Mouse (Mus musculus) forebrain, embryonic 12.5 days (tissue): Measurements from ENCODE around the gene Tmem80. TPM values are rescaled to one million over a fixed set of nuclear protein-coding genes. Genes with fewer than 3 reads are reported as not detected.

ENCODE experiments used
- ATAC-seq: fragments of 200-750 bp; cut with Nextera tagmentation; 2 replicates; pipeline ENCODE4 v1.8.0; 2017; ENCODE audit warnings: moderate TSS enrichment; ENCODE audit not compliant: low FRiP score
- H3K27ac ChIP-seq: fragments of 300-500 bp; sonication (generic); 2 replicates; pipeline ENCODE4 v1.5.1; 2016; ENCODE audit warnings: mild to moderate bottlenecking
- H3K27me3 ChIP-seq: fragments of 300-500 bp; sonication (generic); 2 replicates; pipeline ENCODE4 v1.6.1; 2016; ENCODE audit warnings: mild to moderate bottlenecking
- H3K36me3 ChIP-seq: fragments of 300-500 bp; sonication (generic); replicated peaks from 2 replicates; pipeline ENCODE4 v1.6.1; 2016; ENCODE audit warnings: mild to moderate bottlenecking
- H3K4me1 ChIP-seq: fragments of 300-500 bp; sonication (generic); 2 replicates; pipeline ENCODE4 v1.6.1; 2016
- H3K4me2 ChIP-seq: fragments of 300-500 bp; sonication (generic); 2 replicates; pipeline ENCODE4 v1.6.1; 2016; ENCODE audit warnings: mild to moderate bottlenecking, moderate library complexity
- H3K4me3 ChIP-seq: fragments of 300-500 bp; sonication (generic); replicated peaks from 2 replicates; pipeline ENCODE4 v1.5.1; 2016; ENCODE audit warnings: mild to moderate bottlenecking
- H3K9ac ChIP-seq: fragments of 300-500 bp; sonication (generic); 2 replicates; pipeline ENCODE4 v1.6.1; 2016; ENCODE audit warnings: mild to moderate bottlenecking
- H3K9me3 ChIP-seq: fragments of 300-500 bp; sonication (generic); 2 replicates; pipeline ENCODE4 v1.6.1; 2016
- WGBS: fragments of 180-500 bp; shearing (Covaris S2); methylation state at CpG from one replicate; pipeline ENCODE4 v1.1.7; 2016; 5-methylcytosine and 5-hydroxymethylcytosine counted together
- polyA plus RNA-seq: library from polyadenylated mRNA; unstranded; fragments of >200 nt; fragmentation: Nextera tagmentation; extraction: Ambion mirVana; gene quantifications from 2 replicates; pipeline ENCODE4 v1.2.1, GENCODE M21; 2016

The Tmem80 gene
- polyA plus RNA-seq, 1 experiment from 2014 or later = 59.9 TPM

DNA sequence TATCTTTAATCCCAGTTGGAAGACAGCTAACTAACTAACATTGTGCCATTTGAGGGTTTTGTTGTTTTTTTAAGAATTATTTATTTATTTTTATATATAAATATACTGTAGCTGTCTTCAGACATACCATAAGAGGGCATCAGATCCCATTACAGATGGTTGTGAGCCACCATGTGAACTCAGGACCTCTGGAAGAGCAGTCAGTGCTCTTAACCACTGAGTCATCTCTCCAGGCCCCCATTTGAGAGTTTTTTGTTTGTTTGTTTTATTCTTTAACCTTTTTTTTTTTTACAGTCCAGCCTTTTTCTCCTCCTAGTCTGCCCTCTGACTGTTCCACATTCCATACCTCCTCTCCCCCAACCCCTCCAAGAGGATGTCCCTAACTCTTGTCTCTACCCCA is 3.2 kb downstream of the Tmem80 start:
- Histone ChIP-seq H3K9ac (no peak overlapping the region), H3K4me3 (no peak overlapping the region), H3K4me2 (no peak overlapping the region), H3K4me1 (peaks cover 22% of the 10 kb centered on the region), H3K9me3 (no peaks in the 10 kb centered on the region), H3K36me3 (peaks cover 30% of the 10 kb centered on the region), H3K27ac (no peak overlapping the region), H3K27me3 (no peaks in the 10 kb centered on the region)
- ATAC-seq = no peak

- WGBS = 83% methylated on average over 6 of the region's 6 CpGs
- Histone ChIP-seq H3K9ac (peak overlapping the region; percentile 25; the same call in 1 of the 2 replicates), H3K27me3 (no peaks in the 10 kb centered on the region), H3K4me3 (no peak overlapping the region), H3K27ac (no peak overlapping the region), H3K36me3 (peaks cover 36% of the 10 kb centered on the region), H3K9me3 (no peaks in the 10 kb centered on the region), H3K4me1 (peaks cover 9% of the 10 kb centered on the region), H3K4me2 (no peak overlapping the region)
- no peak for ATAC-seq
Observed at GRCm38 (mm10) chr7:141331990-141332389, 4.5 kb downstream of the Tmem80 start.

DNA sequence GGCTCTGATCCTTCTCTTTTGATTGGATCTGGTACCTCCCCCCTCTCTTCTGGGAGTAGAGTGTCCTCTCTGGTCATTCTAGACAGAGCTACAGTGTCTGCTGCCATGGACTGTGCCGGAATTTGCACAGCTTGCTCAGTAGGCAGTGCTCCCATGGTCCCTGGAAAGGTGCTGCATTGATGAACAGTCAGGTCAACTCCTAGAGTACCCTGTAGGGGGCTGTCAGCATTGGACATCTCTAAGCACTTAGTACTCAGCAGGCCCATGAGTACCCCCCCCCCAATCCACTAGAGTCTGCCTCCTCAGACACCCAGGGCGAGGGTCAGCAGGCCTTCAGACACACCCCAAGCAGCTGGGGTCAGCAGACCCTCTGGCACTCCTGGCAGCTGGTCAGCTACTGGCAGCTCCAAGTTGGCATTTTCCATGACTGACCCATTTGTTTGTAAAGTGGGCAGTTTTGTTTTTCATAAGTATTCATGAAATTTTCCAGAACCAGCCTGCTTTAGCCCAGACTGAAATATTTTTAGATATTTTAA is 7.6 kb downstream of the Tmem80 start:
- no peak for ATAC-seq
- 82% methylated on average over 2 of the region's 2 CpGs for WGBS
- peaks cover 7% of the 10 kb centered on the region for H3K4me1 ChIP-seq

DNA sequence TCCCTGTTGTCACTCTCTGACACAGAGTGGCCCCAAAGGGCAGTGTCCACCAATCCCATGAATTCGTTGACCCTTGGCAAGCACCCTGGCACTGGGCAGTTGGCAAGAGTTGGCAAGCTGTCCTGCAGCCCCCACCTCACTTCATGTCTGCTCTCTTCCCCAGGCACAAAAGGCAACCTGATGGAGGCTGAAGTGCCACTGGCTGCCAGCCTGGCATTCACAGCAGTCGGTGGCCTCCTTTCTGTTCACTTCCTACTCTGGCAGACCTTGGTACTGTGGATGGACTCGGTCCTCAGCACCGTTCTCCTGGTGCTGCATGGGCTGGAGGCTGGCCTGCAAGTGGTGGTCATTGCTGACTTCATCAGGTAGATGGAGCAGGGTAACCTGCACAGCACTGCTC is 8.1 kb downstream of the Tmem80 start:
- Histone ChIP-seq H3K9me3 (no peaks in the 10 kb centered on the region), H3K4me3 (no peak overlapping the region), H3K27me3 (peaks cover 25% of the 10 kb centered on the region), H3K36me3 (peaks cover 36% of the 10 kb centered on the region), H3K4me1 (peaks cover 7% of the 10 kb centered on the region), H3K4me2 (no peak overlapping the region), H3K27ac (no peak overlapping the region), H3K9ac (no peak overlapping the region)
- ATAC-seq = no peak
- 94% methylated on average over 4 of the region's 4 CpGs for WGBS

More for the DNA sequence above, 7.6 kb downstream of the Tmem80 start:
- H3K4me3 ChIP-seq = no peak overlapping the region
- peaks cover 36% of the 10 kb centered on the region for H3K36me3 ChIP-seq
- H3K27me3 ChIP-seq = peaks cover 25% of the 10 kb centered on the region
- H3K27ac ChIP-seq = no peak overlapping the region
- H3K9me3 ChIP-seq = no peaks in the 10 kb centered on the region
- no peak overlapping the region for H3K4me2 ChIP-seq
- H3K9ac ChIP-seq = no peak overlapping the region

DNA sequence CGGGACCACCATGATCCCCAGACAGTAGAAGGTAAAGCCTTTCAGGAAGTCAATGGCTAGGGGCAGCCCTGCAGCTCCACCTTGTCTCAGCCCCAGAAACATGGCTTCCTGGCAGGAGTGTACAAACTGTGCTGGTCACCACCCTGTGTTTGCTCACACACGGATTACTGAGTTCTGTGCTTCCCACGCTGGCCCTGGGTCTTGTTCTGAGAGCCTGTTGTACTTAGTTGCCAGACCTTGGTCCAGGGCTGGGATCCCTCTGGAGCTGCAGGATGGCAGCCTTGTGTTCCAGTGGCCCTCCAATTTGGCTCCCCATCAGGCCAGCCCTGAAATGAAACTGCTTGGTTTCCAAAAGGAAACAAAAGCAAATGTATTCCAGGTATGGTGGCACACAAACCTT is 8.8 kb downstream of the Tmem80 start:
- no peak overlapping the region for H3K27ac ChIP-seq
- peaks cover 25% of the 10 kb centered on the region for H3K27me3 ChIP-seq
- no peak overlapping the region for H3K4me3 ChIP-seq
- peaks cover 7% of the 10 kb centered on the region for H3K4me1 ChIP-seq
- H3K9me3 ChIP-seq = no peaks in the 10 kb centered on the region
- peaks cover 36% of the 10 kb centered on the region for H3K36me3 ChIP-seq
- ATAC-seq = no peak
- H3K4me2 ChIP-seq = no peak overlapping the region
- no peak overlapping the region for H3K9ac ChIP-seq
- 82% methylated on average over 3 of the region's 3 CpGs for WGBS

DNA sequence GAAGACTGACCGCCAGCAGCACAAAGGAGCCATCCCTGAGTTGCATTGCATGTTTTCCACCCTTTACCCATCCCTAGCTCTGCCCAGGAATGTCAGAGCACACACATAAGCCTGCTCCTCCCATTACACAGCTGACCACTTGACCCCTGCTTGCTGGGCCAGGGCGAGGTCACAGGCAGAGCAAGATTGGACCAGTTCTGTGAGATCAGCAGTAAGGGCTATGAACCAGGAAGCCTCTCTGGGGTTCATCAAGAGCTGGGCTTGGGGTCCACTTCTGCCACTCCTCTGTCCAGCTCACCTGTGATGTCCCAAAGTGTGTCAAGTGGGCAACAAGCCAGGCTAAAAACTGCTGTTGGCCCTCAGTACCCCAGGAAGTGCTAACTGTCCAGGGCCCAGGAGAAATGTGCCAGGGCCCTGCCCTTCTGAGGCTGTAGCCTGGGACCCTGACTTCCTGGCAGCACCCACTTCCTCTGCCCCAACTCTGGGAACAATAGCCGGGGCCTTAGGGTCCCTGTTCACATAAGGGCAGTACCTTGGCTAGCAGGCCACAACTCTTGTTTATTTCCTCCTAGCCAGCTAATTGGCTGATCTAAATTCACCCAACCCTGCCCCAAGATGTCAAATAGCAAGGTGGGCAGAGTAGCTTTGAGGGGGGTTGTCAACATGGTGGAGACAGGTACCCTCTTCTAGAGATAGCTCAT is 10.3 kb downstream of the Tmem80 start:
- Histone ChIP-seq H3K36me3 (peaks cover 29% of the 10 kb centered on the region), H3K27ac (no peak overlapping the region), H3K9me3 (no peaks in the 10 kb centered on the region), H3K4me1 (peaks cover 7% of the 10 kb centered on the region), H3K9ac (no peak overlapping the region), H3K4me2 (no peak overlapping the region), H3K27me3 (peaks cover 29% of the 10 kb centered on the region), H3K4me3 (no peak overlapping the region)
- WGBS = 87% methylated on average over 3 of the region's 3 CpGs
- no peak for ATAC-seq

- Histone ChIP-seq H3K36me3 (peaks cover 22% of the 10 kb centered on the region), H3K9me3 (no peaks in the 10 kb centered on the region), H3K4me3 (0 out of 2 replicates have a peak within 1 kb of the TSS, but pooled peaks have one; percentile 0), H3K9ac (peak within 1 kb of the TSS; percentile 49), H3K27me3 (peaks cover 32% of the 10 kb centered on the region), H3K4me1 (peaks cover 7% of the 10 kb centered on the region), H3K27ac (no peak within 1 kb of the TSS), H3K4me2 (peak within 1 kb of the TSS; percentile 39)
- ATAC-seq = no peak
- WGBS = 5% methylated on average over 23 of the region's 23 CpGs
Observed at GRCm38 (mm10) chr7:141338576-141339131, 11.1 kb downstream of the Tmem80 start, which contains the start of gene Eps8l2. TSS of gene Eps8l2 (plus strand) at chr7:141338880.

- Histone ChIP-seq H3K4me3 (0 out of 2 replicates have a peak overlapping the region, but pooled peaks have one; percentile 0), H3K36me3 (peaks cover 15% of the 10 kb centered on the region), H3K27ac (no peak overlapping the region), H3K9ac (peak overlapping the region; percentile 49; the same call in 1 of the 2 replicates), H3K4me2 (peak overlapping the region; percentile 39), H3K27me3 (peaks cover 32% of the 10 kb centered on the region), H3K4me1 (peaks cover 7% of the 10 kb centered on the region), H3K9me3 (no peaks in the 10 kb centered on the region)
- 39% methylated on average over 20 of the region's 20 CpGs for WGBS
- ATAC-seq = no peak
Observed at GRCm38 (mm10) chr7:141339215-141339920, 11.8 kb downstream of the Tmem80 start.

GRCm38 (mm10) chr7:141340023-141340422 is 12.5 kb downstream of the Tmem80 start:
- 78% methylated on average over 7 of the region's 7 CpGs for WGBS

GRCm38 (mm10) chr7:141340476-141340875 is 12.9 kb downstream of the Tmem80 start:
- WGBS = 86% methylated on average over 6 of the region's 6 CpGs
- no peak overlapping the region for H3K27ac ChIP-seq
- no peak overlapping the region for H3K9ac ChIP-seq
- ATAC-seq = no peak
- H3K36me3 ChIP-seq = peaks cover 7% of the 10 kb centered on the region
- H3K27me3 ChIP-seq = peaks cover 32% of the 10 kb centered on the region
- H3K4me2 ChIP-seq = no peak overlapping the region
- peaks cover 7% of the 10 kb centered on the region for H3K4me1 ChIP-seq
- H3K9me3 ChIP-seq = no peaks in the 10 kb centered on the region
- no peak overlapping the region for H3K4me3 ChIP-seq

More at GRCm38 (mm10) chr7:141340023-141340422, 12.5 kb downstream of the Tmem80 start:
- Histone ChIP-seq H3K27me3 (peaks cover 32% of the 10 kb centered on the region), H3K4me3 (no peak overlapping the region), H3K27ac (no peak overlapping the region), H3K9ac (no peak overlapping the region), H3K9me3 (no peaks in the 10 kb centered on the region), H3K4me2 (no peak overlapping the region), H3K36me3 (peaks cover 9% of the 10 kb centered on the region), H3K4me1 (peaks cover 7% of the 10 kb centered on the region)
- no peak for ATAC-seq

GRCm38 (mm10) chr7:141341689-141342226 is 14.2 kb downstream of the Tmem80 start:
- H3K4me3 ChIP-seq = no peak overlapping the region
- peaks cover 32% of the 10 kb centered on the region for H3K27me3 ChIP-seq
- no peak for ATAC-seq
- H3K36me3 ChIP-seq = no peaks in the 10 kb centered on the region
- H3K9me3 ChIP-seq = no peaks in the 10 kb centered on the region
- no peak overlapping the region for H3K9ac ChIP-seq
- H3K4me2 ChIP-seq = no peak overlapping the region
- WGBS = 79% methylated on average over 10 of the region's 10 CpGs
- H3K4me1 ChIP-seq = peaks cover 7% of the 10 kb centered on the region
- no peak overlapping the region for H3K27ac ChIP-seq

GRCm38 (mm10) chr7:141343230-141343629 is 15.7 kb downstream of the Tmem80 start:
- WGBS = 66% methylated on average over 2 of the region's 2 CpGs
- no peak overlapping the region for H3K9ac ChIP-seq
- ATAC-seq = no peak
- H3K27ac ChIP-seq = no peak overlapping the region
- H3K4me2 ChIP-seq = no peak overlapping the region
- no peaks in the 10 kb centered on the region for H3K36me3 ChIP-seq
- H3K9me3 ChIP-seq = no peaks in the 10 kb centered on the region
- no peak overlapping the region for H3K4me3 ChIP-seq
- H3K27me3 ChIP-seq = peaks cover 26% of the 10 kb centered on the region
- peaks cover 7% of the 10 kb centered on the region for H3K4me1 ChIP-seq
